Mouse (Mus musculus): Measurements from ENCODE around the gene Col10a1.
"Not testable (repeated sequence)": the region's sequence is repeated elsewhere in the genome, so short reads cannot be mapped to it uniquely, and the experiment has no call there.

The Col10a1 gene

DNA sequence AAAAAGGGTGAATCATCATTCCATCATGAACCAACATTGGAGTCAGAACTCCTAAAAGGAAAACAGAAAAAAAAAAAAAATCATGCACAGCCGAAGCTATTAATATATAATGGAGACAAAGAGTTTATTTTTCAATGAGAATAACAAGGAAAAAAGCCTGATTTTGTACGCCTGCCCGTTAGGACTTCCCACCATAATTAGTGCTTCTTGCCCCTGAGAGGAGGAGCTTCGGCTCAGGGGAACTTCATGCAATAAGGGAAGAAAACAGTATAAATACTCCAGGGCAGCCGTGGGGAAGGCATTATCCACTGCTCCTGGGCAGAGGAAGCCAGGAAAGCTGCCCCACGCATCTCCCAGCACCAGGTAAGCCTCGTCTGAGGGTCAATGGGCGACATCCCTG lies at the start of gene Col10a1:
Col10a1 (plus strand) TSS at position 301 of the 400 bp plus-strand sequence.
- no peak for DNase-seq

DNA sequence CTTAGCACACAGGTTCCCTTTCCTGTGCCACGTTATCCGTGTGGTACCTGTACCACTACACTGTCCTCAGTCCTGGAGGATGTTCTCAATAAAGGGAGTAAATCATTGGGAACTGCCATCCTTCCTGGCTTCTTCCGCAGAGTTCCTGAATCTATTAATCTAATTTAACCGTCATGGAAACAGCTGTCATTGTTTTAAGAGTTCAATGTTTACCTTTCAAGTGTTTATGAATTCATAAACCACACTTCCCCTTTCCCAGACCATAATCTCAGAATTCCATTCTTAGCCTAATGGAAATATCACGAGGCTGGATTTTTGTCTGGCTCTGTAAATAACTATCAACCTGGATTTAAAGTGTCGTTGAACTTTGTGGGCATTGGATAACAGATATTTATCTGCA lies 48.8 kb upstream of the Col10a1 start:
- DNase-seq: no peak

DNA sequence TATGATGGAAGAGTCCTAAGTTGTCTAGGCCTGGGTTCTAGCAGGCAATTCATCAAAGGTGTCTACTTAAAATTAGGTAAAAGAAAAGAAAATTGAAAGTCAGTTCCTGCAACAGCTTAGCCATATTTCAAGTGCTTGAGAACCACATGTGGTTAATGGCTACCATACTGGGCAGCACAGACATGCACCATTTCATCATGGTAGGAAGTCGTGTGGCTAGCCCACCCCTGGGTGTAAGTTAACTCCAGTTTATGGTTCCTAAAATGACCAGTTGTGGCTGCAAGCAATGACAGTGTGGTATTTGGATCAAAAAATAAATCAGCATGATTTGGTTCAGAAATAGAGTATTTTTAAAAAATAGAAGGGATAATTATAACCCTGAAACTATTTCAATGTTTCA lies 47.9 kb upstream of the Col10a1 start:
- DNase-seq: no peak

DNA sequence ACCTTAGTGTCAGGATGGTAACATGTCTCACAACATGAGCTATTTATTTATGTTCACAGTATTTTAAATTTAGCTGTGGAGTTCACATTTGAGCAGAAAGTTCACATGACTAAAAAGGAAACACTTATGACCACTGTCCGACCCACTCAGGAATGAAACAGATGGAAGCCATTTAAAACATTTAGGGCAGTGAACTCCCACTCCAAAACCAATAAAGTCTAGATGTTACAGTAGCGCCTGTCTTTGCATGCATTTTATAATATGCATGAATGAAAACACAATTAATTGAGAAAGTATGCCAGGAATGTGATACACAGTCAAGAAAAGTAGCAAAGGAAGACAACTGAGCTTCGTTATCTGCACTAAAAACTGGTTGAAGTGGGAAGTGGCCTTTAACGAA lies 37.6 kb upstream of the Col10a1 start:
- no peak for DNase-seq

DNA sequence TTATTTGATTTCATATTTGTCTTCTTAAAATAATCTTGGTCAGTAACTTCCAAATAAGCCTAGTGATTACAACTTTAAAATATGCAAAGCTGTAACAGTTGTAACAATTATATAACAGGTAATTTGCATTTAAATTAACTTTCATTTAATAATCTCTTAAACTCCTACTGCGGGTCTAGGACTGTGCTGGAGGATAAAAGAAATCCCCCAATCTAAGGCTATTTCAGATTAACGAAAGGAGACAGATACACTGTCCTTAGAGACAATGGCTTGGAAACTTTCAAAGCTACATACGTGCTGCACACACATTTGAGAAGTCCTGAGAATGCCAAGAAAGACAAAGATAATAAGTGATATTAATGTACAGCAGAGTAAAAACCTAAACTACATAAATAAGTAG lies 31.5 kb upstream of the Col10a1 start:
- no peak for DNase-seq

DNA sequence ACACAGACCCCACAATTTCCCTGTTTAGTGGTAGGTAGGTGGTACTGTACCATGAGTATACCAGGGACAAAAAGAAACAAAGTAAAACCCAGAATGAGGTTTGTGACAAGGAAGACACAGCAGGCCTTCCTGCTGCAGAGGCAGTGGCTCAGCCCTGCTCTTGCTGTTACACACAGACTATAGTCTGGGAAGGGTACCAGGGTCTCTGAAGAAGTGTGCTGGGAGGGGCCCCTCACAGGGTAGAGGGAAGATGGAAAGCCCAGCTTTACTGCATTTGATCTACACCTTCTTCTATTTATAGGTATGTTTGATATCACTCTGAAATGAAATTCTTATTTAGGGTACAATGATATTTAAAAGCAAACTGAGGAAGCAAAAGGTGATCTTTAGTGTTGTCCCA lies 26.0 kb upstream of the Col10a1 start:
- no peak for DNase-seq

DNA sequence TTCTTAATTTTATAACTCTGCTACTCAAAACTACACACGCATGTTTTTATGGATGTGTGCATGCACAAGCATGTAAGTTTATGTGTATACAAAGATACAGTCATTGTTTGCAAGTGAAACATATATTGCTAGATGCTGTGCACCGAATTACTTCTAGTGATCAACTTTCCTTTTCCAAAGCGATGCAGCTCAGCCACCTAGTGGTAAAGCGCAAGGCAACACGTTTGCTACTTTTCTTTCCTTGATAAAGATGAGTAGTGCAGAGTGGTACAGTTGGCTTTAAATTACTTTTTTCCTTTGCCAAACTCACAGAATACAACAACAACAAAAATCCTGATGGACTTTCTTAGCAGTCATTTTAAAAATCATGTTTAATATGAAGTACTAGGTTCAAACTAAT lies 21.6 kb upstream of the Col10a1 start:
- DNase-seq: no peak

DNA sequence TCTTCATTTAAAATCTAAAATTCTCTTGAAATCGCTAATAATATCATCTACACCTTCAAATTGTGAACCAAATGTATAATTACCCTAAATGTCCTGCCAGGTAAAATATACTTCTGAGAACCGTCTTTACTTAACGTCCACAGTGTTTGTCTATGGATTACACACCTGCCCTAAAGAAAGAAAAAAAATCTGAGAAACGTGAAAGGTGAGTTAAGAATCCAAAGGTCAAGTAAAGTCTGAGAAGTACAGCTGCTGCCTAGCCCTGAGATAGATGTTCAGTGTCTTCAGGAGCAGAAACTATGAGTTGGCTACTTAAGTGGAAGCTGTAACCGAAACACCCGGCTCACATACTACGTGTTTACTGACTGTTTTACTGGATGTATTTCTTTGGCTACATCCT lies 16.4 kb upstream of the Col10a1 start:
- no peak for DNase-seq

DNA sequence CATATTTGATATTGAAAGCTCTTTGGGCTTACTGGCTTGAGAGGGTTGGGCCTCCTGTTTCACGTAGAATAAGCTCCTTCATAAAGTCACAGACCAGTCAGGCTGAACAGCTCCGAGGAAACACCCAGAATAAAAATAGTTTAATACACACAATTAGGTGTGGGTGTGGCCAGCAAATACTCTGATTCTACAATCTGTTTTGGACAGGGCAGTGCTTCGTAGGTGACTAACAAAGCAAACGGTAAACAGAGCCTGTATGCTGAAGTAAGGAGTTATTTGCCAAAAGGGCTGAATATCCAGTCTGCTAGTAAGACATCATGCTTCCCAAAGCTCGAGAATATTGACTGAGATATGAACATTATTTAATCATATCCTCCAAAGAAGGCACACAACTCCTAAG lies 4.1 kb upstream of the Col10a1 start:
- DNase-seq: no peak

DNA sequence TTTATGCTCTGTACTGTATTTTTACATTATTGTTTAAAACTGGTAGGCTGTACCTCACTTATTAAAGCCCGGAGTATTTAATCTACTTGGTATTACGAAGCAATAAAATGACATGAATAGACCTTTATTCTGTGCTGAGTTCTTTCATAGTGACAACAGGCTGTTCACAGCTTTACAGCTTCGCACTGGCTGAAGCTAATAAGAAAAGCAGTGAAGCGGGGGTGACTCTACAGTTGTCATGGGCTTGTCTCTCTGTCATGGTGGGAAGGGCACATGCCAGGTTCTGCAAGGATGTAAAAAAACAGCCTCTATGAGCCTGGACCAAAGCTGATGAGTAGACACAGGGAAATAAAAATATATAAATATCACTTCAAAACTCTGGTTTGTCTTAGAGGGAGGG lies 7.2 kb downstream of the Col10a1 start:
- DNase-seq: no peak

DNA sequence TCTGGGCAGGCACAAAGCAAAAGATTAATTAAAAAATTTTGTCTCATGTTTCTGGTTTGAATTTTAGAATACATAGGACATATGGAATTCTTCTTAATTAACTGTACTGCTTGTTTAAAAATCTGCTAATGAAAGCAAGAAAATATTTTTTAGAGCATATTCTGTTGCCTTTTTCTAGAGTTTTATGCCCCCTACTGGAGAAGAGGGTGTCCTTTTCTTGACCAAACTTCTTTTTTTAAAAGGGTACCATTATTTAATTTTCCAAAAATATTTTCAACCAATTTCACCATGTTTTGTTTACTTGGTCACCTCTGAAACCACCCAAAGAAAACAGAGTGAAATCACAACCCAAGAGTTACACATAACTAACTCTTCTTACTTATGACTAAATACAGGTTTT lies 9.5 kb downstream of the Col10a1 start:
- no peak for DNase-seq

DNA sequence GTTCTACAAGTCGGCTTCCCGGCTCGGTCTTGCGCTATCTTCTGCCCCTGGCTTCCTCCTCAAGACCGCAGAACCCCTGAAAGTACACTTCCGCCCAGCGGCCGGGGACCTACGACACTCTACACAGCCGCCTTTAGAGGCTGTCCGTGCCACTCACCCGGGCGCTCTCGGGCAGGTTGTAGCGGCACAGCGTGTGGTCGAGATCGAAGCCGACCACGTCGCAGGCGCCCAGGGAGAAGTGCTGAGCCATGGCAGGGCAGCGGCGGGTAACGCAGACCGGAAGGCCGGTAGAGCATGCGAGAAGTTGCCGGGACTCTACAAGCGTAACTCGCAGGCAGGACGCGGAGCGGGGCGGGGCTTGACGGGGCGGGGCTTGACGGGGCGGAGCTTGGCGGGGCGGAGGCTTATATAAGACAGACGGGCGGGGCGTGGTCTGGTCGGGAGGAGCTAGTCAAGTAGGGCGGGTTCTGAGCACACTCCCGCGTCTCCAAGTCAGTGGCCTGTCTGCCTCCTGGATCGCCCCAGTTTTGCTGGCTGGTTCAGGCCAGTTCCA lies 28.5 kb downstream of the Col10a1 start, which contains the start of gene Nt5dc1:
Nt5dc1 (minus strand) TSS at position 349 of the 553 bp plus-strand sequence.
- DNase-seq: peak; percentile 90

DNA sequence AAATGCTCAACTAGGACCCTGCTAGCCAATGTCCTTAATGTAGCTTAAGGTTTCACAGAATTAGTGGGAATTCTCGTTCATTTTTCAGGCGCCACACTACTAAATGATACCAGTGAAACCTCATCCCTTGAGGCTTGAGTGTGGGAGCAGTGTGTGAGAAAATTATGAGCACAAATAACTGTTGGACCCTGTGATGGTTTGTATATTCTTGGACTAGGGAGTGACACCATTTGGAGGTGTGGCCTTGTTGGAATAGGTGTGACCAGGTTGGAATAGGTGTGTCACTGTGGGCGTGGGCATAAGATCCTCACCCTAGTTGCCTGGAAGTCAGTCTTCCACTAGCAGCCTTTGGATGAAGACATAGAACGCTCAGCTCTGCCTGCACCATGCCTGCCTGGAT lies 29.0 kb downstream of the Col10a1 start:
- DNase-seq: not testable (repeated sequence)

DNA sequence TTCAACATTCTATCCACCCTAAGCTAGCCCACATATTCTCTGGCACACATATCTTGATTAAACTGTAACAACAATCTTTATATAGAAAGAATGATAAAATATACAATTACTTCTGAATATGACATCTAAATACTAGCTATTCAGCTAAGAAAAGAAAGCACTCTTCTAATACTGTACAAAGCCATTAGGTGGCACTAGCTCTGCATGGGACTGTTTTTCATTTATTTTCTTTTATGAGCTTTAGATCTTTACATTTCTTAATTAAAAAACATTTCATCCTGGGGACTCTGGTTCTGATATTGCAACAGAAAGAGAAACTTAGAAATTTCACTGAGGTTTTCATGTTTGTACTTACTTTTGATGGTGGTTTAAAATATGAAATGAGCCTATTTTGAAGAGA lies 42.0 kb downstream of the Col10a1 start:
- DNase-seq: no peak

DNA sequence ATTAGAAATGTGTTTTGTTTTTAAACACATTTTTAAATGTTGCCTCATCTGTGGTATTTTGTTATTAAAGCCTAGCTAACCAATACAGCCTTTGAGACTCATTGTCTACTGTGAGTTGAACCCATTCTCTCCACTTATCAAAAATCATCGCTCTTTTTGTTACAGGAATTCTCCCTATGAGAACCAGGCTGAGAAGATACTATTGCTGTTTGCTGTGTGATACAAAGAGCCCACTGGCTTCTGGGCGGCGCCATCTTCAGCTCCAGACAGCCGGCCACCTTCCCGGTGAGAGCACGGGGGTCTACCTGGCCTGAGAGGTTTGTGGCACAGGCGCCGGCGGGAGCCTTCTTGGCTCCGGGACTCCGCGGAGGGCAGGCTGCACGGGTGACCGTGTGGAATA lies 44.4 kb downstream of the Col10a1 start:
- not testable (repeated sequence) for DNase-seq

Measured in cerebellum, adult 11 months (tissue).